Mouse (Mus musculus): ENCODE measurements around the gene Tnfrsf13c.

DNA sequence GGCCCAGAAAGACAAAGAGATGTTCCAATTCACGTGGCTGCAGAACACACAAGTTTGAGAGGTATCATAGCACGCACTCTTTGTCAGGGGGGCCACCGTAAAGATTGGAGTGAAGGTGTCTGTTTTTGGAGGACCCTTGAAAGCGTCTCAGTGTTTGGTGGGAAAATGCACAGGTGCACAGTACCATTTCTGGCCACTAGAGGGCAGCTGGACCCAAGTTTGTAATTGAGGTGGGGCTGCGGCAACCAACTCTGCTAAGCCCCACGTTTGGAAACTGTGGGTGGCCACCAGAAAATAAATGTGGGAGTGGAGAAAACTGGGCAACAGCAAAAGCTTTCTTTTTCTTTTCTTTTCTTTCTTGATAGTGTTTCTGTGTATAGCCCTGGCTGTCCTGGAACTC lies 42.2 kb upstream of the Tnfrsf13c start:
- no peak for TF ChIP-seq POLR2A (IDR thresholded peaks at IDR 0.05; ENCODE audit: low read depth, low read length)
- no peak for TF ChIP-seq ZNF384 (IDR thresholded peaks at IDR 0.05; ENCODE audit: low read depth, low read length)
- no peak for TF ChIP-seq SIN3A (IDR thresholded peaks at IDR 0.05; ENCODE audit: low read length)
- TF ChIP-seq CTCF (conservative IDR thresholded peaks at IDR 0.05 in 1 of 2, IDR thresholded peaks at IDR 0.05 in 1 of 2; ENCODE audit: low read depth in 2 of 2, low read length in 2 of 2): peak; percentile 87
- TF ChIP-seq NELFE (IDR thresholded peaks at IDR 0.05; ENCODE audit: low read depth, low read length): no peak
- no peak for TF ChIP-seq POLR2AphosphoS2 (IDR thresholded peaks at IDR 0.05; ENCODE audit: low read depth, low read length)
- no peak for TF ChIP-seq MYC (IDR thresholded peaks at IDR 0.05; ENCODE audit: low read depth, low read length)
- TF ChIP-seq TCF12 (IDR thresholded peaks at IDR 0.05; ENCODE audit: low read depth, low read length): no peak
- peak; percentile 21; the same call in 1 of the 2 replicates for TF ChIP-seq ZC3H11A (IDR thresholded peaks at IDR 0.05; ENCODE audit: low read depth, low read length)

Data from CH12.LX (cell line).